Mouse (Mus musculus) stomach, postnatal 0 days (tissue): ENCODE results near the gene Slc13a2. TPM values are rescaled to one million over a fixed set of nuclear protein-coding genes. Genes with fewer than 3 reads are reported as not detected.

Experiments used
- ATAC-seq: fragments of 200-750 bp; cut with Nextera tagmentation; 2 replicates; pipeline ENCODE4 v1.8.0; 2017; ENCODE audit not compliant: low FRiP score, low TSS enrichment
- DNase-seq: peaks from one replicate; pipeline ENCODE4 v3.0.0-alpha.2; 2016; ENCODE audit warnings: low spot score
- H3K27ac ChIP-seq: fragments of 300-500 bp; sonication (generic); replicated peaks from 2 replicates; pipeline ENCODE4 v1.5.1; 2014; ENCODE audit warnings: mild to moderate bottlenecking, control low read depth
- H3K27me3 ChIP-seq: fragments of 300-500 bp; sonication (generic); 2 replicates; pipeline ENCODE4 v1.6.1; 2014; ENCODE audit warnings: low read length; ENCODE audit not compliant: control insufficient read depth, insufficient read depth
- H3K36me3 ChIP-seq: fragments of 300-500 bp; sonication (generic); 2 replicates; pipeline ENCODE4 v1.6.1; 2014; ENCODE audit warnings: low read length, mixed read lengths; ENCODE audit not compliant: control insufficient read depth, insufficient read depth
- H3K4me1 ChIP-seq: fragments of 300-500 bp; sonication (generic); replicated peaks from 2 replicates; pipeline ENCODE4 v1.6.1; 2014; ENCODE audit warnings: antibody characterized with exemption; ENCODE audit not compliant: control insufficient read depth, insufficient read depth
- H3K4me2 ChIP-seq: fragments of 300-500 bp; sonication (generic); replicated peaks from 2 replicates; pipeline ENCODE4 v1.6.1; 2014; ENCODE audit warnings: low read depth, mild to moderate bottlenecking, control low read depth, moderate library complexity
- H3K4me3 ChIP-seq: fragments of 300-500 bp; sonication (generic); 2 replicates; pipeline ENCODE4 v1.5.1; 2014; ENCODE audit warnings: low read depth, low read length, control low read depth
- H3K9ac ChIP-seq: fragments of 300-500 bp; sonication (generic); 2 replicates; pipeline ENCODE4 v1.6.1; 2014; ENCODE audit warnings: mild to moderate bottlenecking, low read length, control low read depth, mixed read lengths
- H3K9me3 ChIP-seq: fragments of 300-500 bp; sonication (generic); 2 replicates; pipeline ENCODE4 v1.6.1; 2016; ENCODE audit warnings: low read length; ENCODE audit not compliant: control insufficient read depth
- CTCF ChIP-seq: IDR thresholded peaks from 2 replicates; pipeline ENCODE4 v1.5.1; 2016; ENCODE audit warnings: antibody characterized with exemption, low read depth, mild to moderate bottlenecking, moderate library complexity
- EP300 ChIP-seq: optimal IDR thresholded peaks from 2 replicates; pipeline ENCODE3; 2016; ENCODE audit warnings: antibody characterized with exemption
- WGBS: fragments of 180-500 bp; shearing (Covaris S2); extraction: QIAGEN DNeasy Blood & Tissue Kit; methylation state at CpG from one replicate; pipeline ENCODE4 v1.1.7; 2014; 5-methylcytosine and 5-hydroxymethylcytosine counted together
- polyA plus RNA-seq: library from polyadenylated mRNA; unstranded; fragments of >200 nt; fragmentation: Nextera tagmentation; extraction: Ambion mirVana; gene quantifications from 2 replicates; pipeline ENCODE4 v1.2.1, GENCODE M21; 2015

Slc13a2 gene
- polyA plus RNA-seq, 1 experiment from 2014 or later = 0.39 TPM

DNA sequence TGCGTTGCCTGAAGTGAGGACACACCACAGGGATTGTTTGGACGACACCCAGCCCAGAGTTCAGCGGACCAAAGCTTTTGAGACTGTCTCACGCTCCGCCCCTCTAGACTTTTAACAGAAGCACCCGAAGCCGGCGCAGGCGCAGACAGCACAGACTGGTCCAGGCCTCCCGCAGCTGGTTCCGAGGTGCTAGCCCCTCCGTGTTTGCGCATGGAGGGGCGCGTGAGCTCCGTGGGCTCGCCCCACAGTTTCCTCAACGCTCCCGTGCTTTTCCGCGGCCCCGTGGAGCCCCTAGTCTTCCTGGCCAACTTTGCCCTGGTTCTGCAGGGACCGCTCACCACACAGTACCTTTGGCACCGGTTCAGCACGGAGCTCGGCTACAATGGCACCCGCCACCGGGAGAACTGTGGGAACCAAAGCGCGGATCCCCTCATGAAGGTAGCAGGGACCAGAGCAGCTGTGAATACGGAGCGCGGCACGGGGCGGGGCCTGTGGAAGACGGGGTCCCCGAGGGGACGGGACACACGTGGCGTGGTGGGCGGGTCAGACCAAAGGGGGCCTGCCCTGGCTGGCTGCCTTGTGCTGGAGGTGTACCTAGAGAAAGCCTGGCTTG is 43.7 kb upstream of the Slc13a2 start, which contains the start of gene Slc46a1:
TSS of gene Slc46a1 (plus strand) at position 130 of the 613 bp plus-strand sequence.
- ATAC-seq (peak; percentile 90), DNase-seq (peak; percentile 87)

DNA sequence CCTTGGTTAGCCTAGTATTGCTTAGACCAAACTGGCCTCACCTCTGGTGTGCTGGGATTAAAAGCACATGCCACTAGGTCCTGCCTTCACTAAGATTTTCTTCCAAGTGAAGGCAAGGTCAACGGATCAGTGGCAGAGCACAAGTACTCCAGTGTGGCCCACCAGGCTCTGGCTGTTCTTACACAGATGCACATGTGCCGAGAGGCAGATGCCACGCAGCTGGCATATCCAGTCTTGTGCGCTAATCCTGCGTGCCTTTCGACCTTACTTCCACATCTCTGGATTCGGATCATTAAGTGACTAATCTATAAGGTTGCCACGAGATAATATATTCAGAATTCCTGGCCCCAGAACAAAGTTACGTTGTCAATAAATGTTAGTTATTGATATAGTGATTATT is 43.1 kb upstream of the Slc13a2 start:
- TF ChIP-seq CTCF = no peak
- TF ChIP-seq EP300 = no peak
- DNase-seq (no peak), ATAC-seq (0 out of 2 replicates have a peak, but pooled peaks have one; percentile 21)
- peak overlapping the region; percentile 91; the same call in 1 of the 2 replicates for H3K27ac ChIP-seq
- H3K4me2 ChIP-seq = peak overlapping the region; percentile 92
- H3K36me3 ChIP-seq = no peaks in the 10 kb centered on the region
- WGBS = 20% methylated on average over 9 of the region's 9 CpGs
- H3K27me3 ChIP-seq = no peaks in the 10 kb centered on the region
- H3K4me3 ChIP-seq = peak overlapping the region; percentile 73
- peak overlapping the region; percentile 75 for H3K9ac ChIP-seq
- H3K9me3 ChIP-seq = no peaks in the 10 kb centered on the region
- H3K4me1 ChIP-seq = no peaks in the 10 kb centered on the region

More for the DNA sequence above, 43.7 kb upstream of the Slc13a2 start, which contains the start of gene Slc46a1:
- Histone ChIP-seq H3K4me3 (peak within 1 kb of the TSS; percentile 73), H3K9me3 (no peaks in the 10 kb centered on the region), H3K27ac (peak within 1 kb of the TSS; percentile 91), H3K27me3 (no peaks in the 10 kb centered on the region), H3K4me2 (peak within 1 kb of the TSS; percentile 92), H3K4me1 (no peaks in the 10 kb centered on the region), H3K36me3 (no peaks in the 10 kb centered on the region), H3K9ac (peak within 1 kb of the TSS; percentile 75)
- WGBS = 1% methylated on average over 41 of the region's 41 CpGs
- TF ChIP-seq CTCF = no peak
- no peak for TF ChIP-seq EP300

- Histone ChIP-seq H3K4me2 (no peak overlapping the region), H3K27ac (no peak overlapping the region), H3K27me3 (no peaks in the 10 kb centered on the region), H3K4me1 (no peaks in the 10 kb centered on the region), H3K9ac (no peak overlapping the region), H3K36me3 (no peaks in the 10 kb centered on the region), H3K9me3 (no peaks in the 10 kb centered on the region), H3K4me3 (no peak overlapping the region)
- ATAC-seq = no peak
- TF ChIP-seq CTCF (no peak), EP300 (no peak)
- no peak for DNase-seq
- WGBS = 49% methylated on average over 13 of the region's 13 CpGs
Observed at GRCm38 (mm10) chr11:78463286-78464036, 41.4 kb upstream of the Slc13a2 start.

GRCm38 (mm10) chr11:78462669-78463068 is 40.7 kb upstream of the Slc13a2 start:
- Histone ChIP-seq H3K27me3 (no peaks in the 10 kb centered on the region), H3K4me1 (no peaks in the 10 kb centered on the region), H3K27ac (no peak overlapping the region), H3K9ac (no peak overlapping the region), H3K9me3 (no peaks in the 10 kb centered on the region), H3K36me3 (no peaks in the 10 kb centered on the region), H3K4me3 (no peak overlapping the region), H3K4me2 (no peak overlapping the region)
- ATAC-seq (no peak), DNase-seq (no peak)
- WGBS = 70% methylated on average over 5 of the region's 5 CpGs
- TF ChIP-seq CTCF = no peak
- TF ChIP-seq EP300 = no peak

- peak; percentile 61 for TF ChIP-seq CTCF
- TF ChIP-seq EP300 = no peak
- 68% methylated on average over 1 of the region's 1 CpGs for WGBS
- Histone ChIP-seq H3K27me3 (no peaks in the 10 kb centered on the region), H3K36me3 (no peaks in the 10 kb centered on the region), H3K4me1 (no peaks in the 10 kb centered on the region), H3K9me3 (no peaks in the 10 kb centered on the region), H3K9ac (no peak overlapping the region), H3K4me3 (no peak overlapping the region), H3K27ac (no peak overlapping the region), H3K4me2 (no peak overlapping the region)
- no peak for DNase-seq
- no peak for ATAC-seq
Observed at GRCm38 (mm10) chr11:78461894-78462293, 39.9 kb upstream of the Slc13a2 start.

- H3K9me3 ChIP-seq = no peaks in the 10 kb centered on the region
Observed at GRCm38 (mm10) chr11:78458740-78459139, 36.7 kb upstream of the Slc13a2 start.

More at GRCm38 (mm10) chr11:78458740-78459139, 36.7 kb upstream of the Slc13a2 start:
- WGBS = 78% methylated on average over 17 of the region's 17 CpGs
- Histone ChIP-seq H3K4me1 (no peaks in the 10 kb centered on the region), H3K4me2 (no peak overlapping the region), H3K4me3 (no peak overlapping the region), H3K36me3 (no peaks in the 10 kb centered on the region), H3K27ac (no peak overlapping the region), H3K9ac (no peak overlapping the region), H3K27me3 (no peaks in the 10 kb centered on the region)
- no peak for DNase-seq
- no peak for ATAC-seq
- TF ChIP-seq EP300 (no peak), CTCF (no peak)
